Mouse (Mus musculus): ENCODE data around the gene Wdr18.

Gene Wdr18

DNA sequence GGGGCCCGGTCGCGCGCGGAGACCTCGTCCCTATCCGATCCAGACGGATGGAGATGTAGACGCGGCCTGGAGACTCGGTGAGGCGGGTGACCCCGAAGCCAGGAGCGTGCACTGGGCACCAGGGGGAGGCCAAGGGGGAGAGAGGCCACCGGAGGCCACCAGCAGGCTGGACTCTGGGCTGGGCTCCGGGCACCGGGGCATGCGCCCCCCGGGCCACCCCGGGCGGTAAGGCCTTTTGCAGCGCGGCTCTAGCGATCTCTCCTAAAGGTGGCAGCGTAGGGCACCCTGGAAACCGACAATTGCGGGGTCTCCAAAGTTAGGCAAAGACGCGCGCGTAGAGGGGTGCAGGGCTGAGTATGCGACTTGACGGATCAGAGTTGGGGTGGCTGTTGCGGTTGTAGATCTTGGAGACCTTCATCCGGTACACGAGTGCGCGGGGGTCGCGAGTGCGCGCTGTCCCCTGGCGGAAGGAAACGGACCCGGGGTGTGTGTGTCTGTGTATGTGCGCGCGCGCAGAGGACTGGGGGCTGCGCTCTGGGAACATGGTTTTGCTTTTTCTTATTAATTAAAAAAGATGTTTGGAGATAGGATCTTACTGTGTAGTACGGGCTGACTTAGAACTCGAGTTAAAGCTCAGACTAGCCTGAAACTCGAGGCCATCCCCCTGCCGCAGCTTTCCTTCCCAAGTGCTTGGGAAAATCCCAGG is 32.5 kb upstream of the Wdr18 start:
- DNase-seq: peak; percentile 81

DNA sequence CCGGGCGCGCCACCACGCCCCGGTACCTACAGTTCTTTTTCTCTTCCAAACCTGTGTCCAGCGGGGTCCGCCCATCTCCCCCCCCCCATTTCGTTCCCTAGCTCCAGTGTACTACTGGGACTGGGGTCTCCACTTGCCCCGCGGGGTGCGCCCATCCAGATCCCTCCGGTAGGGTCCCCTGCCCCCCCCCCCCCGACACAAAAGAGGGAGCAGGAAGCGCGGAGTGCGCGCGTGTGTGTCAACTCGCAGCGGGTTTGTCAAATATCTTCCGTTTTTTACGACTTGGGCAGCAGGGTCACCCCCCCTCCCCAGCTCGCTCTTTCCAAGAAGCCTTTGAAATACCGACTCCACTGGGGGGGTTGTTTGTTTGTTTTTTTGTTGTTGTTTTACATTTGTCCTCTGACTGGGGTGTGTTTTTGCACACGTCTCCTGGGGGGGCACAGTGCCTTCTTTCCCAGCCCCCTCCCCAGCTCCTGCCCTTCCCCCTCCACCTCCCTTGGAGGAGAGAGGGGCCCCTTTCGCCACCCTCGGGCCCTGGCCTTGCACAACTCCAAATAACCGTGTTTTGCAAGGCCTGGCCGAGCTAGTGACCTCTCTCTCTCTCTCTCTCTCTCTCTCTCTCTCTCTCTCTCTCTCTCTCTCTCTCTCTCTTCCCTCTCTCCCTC is 31.8 kb upstream of the Wdr18 start:
- DNase-seq: peak; percentile 73

DNA sequence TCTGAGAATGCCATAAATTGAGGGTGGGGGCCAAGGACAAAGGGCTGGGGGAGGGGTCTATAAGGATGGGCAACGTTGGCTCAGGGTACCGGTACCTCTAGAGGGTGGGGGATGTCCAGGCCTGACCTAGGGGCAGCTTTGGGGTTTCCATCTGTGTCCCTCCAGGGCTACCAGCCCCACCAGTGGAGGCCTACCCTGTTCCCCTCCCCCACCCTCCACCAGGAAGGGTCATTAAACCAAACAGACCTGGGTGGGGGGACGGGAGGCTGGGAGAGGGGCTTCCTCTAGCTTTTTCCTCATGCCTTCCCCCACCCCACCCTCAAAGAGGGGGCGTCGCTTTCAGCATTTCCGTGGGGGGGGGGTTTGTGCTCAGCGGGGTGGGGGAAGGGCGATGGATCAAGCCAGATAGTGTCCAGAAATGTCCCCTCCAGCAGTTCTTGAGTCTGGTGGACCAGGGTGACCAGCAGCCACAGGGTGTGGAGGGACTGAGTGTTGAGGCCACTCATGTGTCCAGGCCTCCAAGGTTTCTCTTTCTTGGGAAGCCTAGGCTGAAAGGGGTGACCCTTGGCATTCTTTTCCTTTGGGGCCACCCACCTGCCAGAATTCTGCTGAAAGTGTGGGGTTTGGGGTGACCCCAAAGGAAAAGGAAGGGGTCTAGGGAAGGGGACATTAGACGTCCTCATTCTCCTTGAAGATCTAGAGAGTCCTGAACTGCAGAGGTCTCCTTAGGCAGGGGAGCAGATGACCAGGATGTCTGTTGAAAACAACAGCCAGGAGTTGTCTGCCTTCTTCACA is 30.8 kb upstream of the Wdr18 start:
- DNase-seq: peak; percentile 59

DNA sequence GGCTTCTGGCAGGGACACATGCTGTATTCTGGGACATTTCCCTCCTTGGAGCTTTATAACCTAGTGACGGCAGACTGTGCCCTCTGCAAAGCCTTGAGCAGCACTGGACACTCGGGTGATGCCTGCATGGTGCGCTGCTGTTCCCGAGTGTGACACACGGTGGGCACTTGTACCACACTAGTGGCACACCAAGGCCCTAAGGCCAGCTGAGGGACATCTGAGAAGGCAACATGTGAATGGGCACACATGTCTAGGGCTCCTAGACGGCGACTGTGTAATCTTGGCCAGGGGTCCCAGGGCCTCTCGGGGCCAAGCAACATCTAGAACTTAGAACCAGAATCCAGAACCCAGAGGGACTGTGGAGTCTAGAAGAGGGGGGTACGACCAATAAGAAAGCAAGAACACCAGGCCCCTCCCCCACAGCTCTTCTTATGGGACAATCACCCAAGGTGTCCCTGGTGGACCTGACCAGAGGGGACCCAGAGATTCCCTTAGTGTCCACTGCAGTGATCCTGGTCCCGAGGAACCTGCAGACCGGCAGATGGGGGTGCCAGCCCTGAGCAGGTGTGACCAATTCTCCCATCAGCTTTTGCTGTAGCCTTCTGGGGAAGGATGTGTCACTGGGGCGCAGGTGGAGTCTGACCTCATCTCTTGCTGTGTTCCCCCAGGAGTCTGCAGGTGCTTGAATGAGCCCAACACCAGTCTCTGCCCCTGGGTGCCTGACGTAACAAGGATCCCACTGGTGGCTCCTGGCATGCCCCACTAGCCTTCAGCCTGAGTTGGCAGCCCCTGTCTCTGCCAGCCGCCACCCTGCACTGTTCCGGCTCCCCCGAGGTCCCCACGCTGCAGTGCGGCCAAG is 29.8 kb upstream of the Wdr18 start:
- no peak for DNase-seq

DNA sequence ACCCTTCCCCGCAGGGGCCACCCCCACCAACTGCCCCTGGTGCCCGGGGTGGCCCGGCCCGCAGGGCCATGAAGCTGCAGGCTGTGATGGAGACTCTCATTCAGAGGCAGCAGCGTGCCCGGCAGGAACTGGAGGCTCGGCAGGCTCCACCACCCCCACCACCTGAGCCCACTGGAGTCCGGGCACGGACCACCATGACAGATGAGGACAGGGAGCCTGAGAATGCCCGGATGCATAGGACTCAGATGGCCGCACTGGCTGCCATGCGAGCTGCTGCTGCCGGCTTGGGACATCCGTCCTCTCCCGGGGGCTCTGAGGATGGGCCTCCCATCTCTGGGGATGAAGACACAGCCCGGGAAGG is 29.1 kb upstream of the Wdr18 start:
- no peak for DNase-seq

DNA sequence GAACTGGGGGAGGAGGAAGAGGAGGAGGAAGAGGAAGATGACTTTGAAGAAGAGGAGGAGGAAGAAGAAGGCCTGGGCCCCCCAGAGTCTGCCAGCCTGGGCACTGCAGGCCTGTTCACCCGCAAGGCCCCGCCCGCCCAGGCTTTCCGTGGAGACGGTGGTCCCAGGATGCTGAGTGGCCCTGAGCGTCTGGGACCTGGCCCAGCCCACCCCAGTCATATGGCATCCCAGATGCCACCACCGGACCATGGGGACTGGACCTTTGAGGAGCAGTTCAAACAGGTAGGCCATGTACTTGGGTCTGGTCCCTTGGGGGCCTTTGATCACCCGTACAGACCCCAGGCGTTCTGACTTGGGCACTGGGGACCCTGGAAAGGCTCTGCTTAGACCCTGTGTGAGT is 28.2 kb upstream of the Wdr18 start:
- no peak for DNase-seq

DNA sequence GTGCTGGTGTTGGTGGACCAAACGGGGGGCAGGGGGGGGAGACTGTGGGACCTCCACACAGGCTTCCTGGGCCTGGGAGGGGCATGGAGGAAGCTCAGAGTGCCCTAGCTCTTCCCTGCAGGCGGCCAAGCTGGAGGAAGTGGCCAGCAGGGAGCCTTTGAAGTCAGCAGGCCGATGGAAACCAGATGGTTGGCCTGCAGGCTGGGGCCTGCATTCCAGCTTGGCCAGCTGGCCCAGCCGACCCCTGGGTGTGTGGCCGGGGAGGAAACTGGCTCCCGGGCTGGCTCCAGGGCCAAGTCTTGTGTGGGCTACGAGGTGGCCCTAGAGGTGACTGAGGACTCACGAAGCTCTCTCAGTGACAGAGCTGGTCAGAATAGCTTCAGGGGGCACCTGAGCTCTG is 27.2 kb upstream of the Wdr18 start:
- DNase-seq: peak; percentile 88

DNA sequence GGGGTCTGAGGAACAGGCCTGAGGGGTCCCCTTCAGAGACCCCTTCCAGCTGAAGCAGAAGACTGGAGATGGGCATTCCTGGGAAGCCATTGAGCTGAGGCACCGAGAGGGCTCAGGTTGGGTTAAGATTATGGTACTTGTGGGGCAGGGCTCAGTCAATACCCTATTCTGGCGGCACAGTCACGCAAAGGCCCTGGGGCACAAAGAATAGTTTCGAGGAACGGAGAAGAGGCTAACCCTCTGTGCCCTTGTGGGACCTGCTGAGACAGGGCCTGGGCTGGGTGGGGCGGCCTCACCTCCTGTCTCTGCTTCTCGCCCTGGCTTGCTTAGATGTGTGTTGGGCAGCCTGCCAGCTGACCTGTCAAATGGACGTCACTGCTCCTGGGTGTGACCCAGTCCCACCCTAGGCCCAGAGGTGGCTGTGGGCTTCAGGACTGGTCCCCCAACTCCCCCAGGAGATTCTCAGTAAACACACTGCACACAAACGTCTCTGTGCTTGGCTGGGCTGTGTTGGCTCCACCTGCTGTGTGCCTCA is 26.7 kb upstream of the Wdr18 start:
- peak; percentile 69 for DNase-seq

DNA sequence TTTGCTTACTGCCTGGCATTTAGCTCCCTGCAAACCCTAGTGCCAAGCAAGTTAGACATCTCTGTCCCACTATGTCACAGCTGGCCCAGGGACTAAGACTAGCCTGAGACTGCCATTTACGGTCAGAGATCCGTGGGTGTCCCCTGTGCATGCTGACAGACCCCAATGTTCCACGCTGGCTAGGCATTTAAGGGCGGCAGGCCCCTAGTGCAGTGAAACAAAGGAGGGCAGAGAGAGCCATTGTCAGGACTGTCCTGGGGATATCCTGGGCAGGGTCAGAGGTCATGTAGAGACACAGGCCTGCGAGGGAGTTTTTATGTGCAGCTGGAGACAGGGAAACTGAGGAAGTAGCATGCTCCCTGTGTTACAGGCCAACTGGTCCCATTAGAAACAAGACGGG is 26.1 kb upstream of the Wdr18 start:
- no peak for DNase-seq

DNA sequence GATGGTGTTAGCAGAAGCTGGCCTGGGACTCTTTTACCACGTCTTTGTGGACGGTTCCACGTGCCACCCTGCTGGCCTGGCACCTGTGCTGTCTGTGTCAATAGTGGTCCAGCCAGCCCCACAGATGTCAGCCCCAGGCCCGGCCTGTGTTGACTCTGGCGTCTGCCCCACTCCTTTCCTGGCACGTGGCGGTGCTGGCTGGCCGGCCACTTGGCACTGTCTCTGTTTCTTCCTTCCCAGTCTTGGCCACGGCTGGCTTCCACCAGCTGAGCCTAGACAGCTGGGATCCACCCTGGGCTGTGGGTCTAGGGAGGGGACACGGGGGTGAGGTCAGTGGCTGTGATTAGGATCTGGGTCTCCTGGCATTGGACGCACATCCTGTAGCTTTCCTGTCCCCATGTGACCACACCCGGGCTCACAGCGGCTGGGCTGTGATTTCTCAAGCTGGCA is 25.7 kb upstream of the Wdr18 start:
- DNase-seq: peak; percentile 91

DNA sequence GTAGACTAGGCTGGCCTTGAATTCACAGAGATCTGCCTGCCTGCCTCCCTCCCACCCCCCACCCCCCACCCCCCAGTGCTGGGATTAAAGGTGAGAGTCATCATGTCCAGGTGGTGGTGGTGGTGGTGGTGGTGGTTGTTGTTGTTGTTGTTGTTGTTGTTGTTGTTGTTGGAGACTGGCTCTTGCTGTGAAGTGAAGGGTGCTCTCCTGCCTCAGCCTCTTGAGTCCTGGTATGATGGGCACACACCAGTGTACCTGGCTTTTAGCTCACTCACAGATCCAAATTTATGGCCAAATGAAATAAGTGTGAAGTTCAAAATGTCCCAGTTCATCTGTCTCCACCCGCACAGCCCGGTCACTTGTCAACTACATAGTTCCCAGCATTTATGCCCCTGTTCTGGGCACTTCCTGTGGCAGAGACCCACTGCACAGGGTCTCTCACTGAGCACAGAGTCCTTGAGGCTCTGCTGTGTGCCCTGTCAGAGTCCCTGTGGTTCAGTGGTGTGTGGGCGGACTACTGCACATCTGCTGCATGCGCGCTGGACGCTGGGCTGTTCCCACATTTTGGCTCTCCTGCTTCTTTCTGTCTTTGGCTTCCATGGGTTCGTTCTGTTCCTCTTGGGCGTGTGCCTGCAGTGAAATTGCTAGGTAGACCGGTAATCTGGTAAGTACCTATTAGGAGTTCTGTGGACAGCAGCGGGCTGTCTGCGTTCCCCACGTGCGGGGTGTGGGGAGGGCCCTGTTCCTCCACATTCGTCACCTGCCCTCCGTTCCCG is 25.0 kb upstream of the Wdr18 start:
- DNase-seq: no peak

DNA sequence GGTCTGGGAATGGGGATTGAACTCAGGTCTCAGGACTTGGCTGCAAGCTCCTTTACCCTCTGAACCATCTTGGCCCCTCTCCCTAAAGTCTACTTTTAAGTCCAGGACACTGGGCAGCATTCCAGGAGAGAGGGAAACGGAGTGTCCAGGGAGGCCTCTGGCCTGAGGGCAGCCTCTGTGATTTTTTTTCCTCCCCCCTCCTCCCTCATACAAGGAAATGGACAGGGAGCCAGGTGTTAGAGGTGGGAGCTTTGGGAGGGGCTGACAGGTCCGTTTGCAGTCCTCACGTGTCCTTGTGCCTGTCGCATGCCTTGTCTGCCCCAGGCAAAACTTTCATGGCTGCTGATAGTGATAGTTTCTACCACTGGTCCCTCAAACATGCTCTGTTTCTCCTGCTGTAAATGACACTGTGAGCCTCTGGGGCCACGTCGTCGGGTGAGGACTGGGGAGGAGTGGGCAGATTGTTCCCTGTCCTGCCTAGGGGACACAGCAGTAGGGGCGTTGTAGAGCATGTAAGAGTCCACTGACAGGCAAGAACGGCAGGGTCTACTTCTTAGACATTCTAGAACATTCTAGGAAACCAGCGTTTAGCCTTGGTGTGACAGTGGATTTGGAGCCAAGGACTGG is 23.6 kb upstream of the Wdr18 start:
- DNase-seq: peak; percentile 83

DNA sequence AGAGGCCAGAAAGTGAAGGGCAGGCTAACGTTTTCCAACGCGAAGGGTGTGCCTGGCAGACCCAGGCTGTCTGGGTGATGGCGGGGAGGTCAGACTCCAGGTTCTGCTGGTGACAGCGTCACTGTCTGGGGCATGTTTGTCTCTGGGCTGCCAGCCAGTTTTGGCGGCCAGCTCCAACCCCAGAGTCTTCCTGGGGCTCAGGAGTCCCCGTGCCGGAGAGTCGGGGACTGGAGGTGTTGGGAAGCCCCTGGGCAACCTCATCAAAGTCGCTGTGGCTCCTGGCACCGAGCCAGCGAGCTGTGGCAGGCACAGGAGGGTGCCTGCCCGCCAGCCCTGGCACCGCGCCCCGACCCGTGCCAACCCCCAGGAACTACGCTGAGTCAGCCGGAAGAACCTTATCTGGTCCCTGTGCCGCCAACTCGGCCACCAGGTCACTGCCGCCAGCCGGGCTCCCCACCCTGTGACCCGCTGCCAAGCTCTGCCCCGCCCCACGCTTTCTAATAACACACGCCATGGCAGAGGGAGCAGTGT is 23.0 kb upstream of the Wdr18 start:
- DNase-seq: peak; percentile 86

DNA sequence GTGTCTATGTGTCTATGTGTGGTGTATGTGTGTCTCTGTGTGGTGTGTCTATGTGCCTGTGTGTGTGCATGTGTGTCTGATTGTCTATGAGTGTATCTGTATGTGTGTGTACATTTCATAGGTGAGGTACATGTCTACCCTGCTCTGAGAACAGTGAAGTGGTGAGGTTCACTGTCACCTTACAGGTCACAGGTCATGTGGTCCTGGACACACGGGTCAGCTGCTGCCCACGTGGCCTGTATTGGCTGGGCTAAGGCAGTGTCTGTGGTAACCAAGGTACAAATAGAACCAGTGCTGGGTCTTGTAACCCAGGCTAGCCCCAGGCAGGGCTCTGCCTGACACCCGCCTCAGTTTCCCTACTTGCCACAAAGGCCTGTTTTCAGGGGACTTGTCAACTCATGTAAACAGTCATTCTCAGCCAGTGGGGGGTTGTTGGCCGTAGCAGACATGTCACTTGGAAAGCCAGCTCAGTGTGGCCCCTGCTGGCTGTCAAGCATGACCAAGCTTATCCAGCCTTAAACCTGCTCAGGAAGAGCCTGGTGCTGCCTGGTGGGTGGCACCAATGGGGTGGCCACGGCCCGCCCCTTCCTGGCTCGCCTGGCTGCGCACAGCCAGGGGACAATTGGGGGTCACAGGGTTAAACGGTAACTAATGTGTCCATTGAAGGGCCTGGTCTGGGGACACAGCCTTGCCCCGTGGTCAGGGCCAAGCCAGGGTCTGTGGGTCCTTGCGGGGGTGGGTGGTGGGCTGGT is 22.0 kb upstream of the Wdr18 start:
- peak; percentile 75 for DNase-seq

DNA sequence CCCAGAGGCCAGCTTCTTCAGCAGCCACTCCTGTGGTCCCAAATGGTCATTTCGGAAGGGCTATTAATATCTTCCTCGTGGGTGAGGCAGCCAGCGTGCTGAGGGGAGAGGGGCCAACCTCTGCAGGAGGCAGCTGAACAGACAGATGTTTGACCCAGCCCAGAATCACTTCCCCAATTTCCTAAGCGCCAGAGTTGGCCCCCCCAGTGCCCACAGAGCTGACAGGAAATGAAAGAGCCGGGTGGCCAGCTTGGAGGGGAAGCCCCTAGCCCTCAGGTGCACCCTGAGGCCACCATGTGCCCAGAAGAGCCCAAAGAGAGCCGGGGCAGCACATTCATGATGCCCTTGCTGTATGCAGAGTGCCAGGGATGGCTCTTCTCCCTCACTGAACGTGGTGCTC is 19.2 kb upstream of the Wdr18 start:
- peak; percentile 41 for DNase-seq

DNA sequence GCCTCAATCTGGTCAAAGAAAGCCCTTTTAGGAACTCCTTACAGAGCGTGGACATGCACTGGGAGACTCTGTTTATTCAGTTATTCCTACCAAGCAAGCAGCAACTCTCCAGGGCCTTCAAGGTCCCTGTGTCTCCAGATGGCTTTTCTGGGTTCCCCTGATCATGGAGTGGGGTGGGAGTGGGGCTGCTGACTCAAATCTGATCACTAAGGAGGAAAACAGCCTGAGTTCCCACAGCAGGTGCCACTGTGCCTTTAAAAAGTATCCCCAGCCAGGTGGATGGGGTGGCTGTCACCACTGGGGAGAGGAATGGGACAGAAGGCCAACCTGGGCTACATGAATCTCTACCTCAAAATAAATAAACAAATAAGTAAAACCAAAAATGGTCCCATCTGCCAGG is 17.0 kb upstream of the Wdr18 start:
- no peak for DNase-seq

DNA sequence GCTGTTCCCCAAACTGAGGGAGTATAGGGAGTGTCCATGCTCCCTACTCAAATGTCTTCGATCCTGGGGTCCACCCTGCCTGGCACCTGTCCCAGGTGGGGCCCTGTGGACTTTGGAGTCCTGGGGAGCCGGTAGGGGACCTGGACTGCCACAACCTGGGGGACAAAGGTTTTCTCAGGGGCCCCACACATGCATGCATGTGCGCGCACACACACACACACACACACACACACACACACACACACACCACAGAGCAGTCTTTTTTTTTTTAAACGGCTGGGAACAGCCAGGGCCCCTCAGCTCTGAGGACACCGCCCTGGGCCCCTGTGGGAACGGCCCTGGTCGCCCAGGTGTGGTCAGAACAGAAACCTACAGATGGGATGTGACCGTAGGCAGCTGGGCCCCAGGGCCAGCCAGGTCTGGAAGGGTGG is 16.5 kb upstream of the Wdr18 start:
- peak; percentile 58 for DNase-seq

DNA sequence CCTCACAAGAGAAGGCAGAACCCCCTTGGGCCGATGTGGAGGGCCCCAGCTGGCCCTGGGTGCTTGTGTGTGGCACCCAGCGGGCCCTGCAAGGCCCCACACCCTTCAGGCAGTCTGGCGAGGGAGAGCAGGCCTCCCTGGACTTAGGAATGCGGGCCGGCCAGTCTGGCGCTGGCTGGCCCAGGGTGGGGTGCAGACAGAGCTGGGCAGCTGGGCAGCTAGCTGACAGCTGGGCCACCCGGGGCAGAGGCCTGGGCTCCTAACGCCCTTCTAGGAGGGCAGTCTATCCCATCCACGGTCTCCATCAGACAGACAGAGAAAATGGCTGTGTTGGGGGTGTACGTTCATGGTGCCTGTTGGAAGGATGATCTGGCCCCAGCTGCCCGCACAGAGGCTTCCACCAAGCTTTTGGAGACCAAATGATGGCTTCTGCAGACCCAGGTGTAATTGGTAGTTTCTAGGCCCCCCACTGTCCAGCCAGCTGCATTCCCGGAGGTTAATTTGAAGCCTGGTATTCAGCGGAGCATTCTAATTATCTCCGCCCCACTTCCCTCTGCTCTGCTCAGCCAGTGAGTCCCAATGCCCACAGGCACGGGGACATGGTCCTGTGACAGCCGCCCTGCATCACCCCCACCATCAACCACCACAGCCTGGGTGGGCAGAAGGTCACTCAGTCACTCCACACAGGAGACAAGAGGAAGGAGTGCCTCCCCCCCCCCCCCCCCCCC is 14.3 kb upstream of the Wdr18 start:
- DNase-seq: peak; percentile 80

DNA sequence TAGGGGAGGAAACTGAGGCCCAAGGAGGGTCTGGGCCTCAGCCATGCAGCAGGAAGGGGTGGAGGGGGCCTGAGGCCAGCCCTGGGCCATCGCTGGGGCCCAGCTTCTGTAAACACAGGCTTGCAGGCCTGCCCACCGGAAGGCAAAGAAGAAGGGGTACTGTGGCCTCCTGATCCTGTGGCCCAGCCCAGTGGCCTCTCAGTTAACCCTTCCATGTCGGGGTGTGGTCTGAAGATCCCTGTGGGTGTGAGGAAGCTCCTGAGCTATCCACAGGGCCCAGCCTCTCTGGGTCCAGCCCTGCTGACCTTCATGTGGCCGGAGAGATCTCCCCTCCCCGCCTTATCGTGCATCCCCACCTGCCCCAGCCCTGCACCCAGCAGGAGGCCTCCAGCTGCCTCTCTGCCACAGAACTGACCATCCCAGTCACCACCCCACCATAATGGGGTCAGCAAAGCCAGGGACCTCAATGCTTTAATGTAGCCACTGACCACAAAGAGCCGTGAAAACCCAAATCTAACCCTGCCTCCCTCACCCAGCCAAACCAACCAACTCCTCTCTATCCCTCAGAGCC is 13.1 kb upstream of the Wdr18 start:
- no peak for DNase-seq
